Mouse (Mus musculus) CD4-positive naive resting alpha-beta T cell, adult 76 days (primary cell): ENCODE data around the gene Spata7. TPM values are rescaled to one million over a fixed set of nuclear protein-coding genes. Genes with fewer than 3 reads are reported as not detected.

ENCODE experiments used
- total RNA-seq: library from RNA; stranded (reverse); gene quantifications from one replicate; pipeline ENCODE4 v1.2.4, GENCODE M21; 2023

The Spata7 gene
- total RNA-seq: 3.0 TPM

DNA sequence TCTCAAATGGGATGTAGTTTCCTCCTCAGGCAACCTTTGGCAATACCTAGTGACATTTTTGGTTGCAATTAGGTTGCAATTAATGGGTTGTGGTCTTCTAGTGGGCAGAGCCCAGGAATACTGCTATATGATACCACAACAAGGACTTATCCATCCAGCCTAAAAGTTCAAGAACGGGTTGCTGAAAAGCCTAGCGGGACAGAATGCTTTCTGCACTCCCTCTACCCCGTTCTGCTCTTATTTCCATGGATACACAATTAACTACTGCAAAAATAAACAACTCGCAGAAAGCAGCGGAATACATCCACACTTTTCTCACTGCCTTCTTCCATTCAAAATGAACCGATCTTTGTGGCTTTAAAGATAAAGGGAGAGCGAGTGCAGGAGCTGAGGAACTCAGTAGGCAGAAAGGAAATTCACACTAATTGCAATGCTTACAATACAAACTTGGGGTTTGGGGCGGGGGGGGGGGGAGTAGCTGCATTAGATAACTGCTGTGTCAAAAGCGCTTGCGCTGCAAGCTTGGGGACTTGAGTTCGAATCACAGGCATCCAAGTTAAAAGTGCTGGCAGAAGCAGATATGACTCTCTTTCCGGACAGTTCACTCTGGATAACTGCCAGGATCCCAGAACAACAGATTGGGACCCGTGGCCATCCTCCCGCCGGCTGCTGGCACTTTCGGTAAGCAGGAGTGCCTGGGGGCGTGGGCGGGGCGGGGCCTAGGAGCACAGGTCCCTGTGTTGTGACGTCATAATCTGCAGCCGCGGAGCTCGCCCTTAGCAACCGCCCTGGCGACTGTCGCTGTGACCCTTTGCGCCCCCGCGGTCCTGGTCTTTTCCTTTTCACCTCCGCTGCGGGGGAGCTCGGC lies at the start of gene Spata7:
TSS of gene Spata7 (plus strand) at position 766 of the 868 bp plus-strand sequence.

Other genes starting within 250 kb of the Spata7 start
- gene Kcnk10, start 49.8 kb upstream of the Spata7 start, total RNA-seq: 0.56 TPM
- gene Ptpn21, start 109.2 kb downstream of the Spata7 start, total RNA-seq: 3.7 TPM
- 85.1 TPM for gene Zc3h14, start 118.8 kb downstream of the Spata7 start, total RNA-seq